Mouse (Mus musculus) bone marrow macrophage, adult 2 months (primary cell): Measurements from ENCODE around the gene Aldh18a1.

Experiments used
- CTCF ChIP-seq: IDR thresholded peaks from 2 replicates; pipeline ENCODE4 v1.5.1; 2012; ENCODE audit warnings: low read depth, mild to moderate bottlenecking, low read length, moderate library complexity
- POLR2A ChIP-seq: IDR thresholded peaks from 2 replicates; pipeline ENCODE4 v1.6.1; 2012; ENCODE audit warnings: mild to moderate bottlenecking, low read depth, low read length, borderline replicate concordance

DNA sequence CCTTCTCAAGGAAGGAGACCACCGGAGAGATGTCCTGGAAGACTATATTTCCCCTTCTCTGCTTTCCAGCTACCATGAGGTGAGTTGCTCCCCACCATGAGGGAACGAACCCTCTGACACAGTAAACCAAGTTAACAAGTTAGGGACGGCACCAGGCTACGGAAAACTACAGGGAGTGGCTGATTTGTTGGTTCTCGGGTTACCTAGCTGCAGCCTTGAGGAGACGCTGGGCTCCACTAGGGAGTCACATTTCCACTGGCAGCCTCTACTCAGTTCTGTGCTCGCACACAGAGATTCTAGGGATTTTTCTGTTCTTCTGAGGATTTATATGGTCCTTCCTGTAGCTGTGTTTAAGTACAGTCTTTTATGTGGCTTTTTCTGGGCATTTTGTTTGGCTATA is 32.2 kb downstream of the Aldh18a1 start:
- no peak for TF ChIP-seq CTCF
- TF ChIP-seq POLR2A = no peak
